Mouse (Mus musculus) MEL (cell line): ENCODE results near the gene Kat8. TPM values are rescaled to one million over a fixed set of nuclear protein-coding genes. Genes with fewer than 3 reads are reported as not detected.

Experiments used
- DNase-seq: peaks from one replicate; pipeline ENCODE4 v3.0.0; 2011; ENCODE audit warnings: low read depth, low spot score
- H3K27ac ChIP-seq: 2 replicates; pipeline ENCODE4 v1.5.1; 2012; ENCODE audit warnings: low read depth, mild to moderate bottlenecking, control low read depth, low read length, moderate library complexity; ENCODE audit not compliant: control insufficient read depth
- H3K27me3 ChIP-seq, 2 experiments: fragments of 150-350 bp in 1 of 2; sonication (generic) in 1 of 2; 2 replicates each; pipeline ENCODE4 v1.6.1; 2012; ENCODE audit warnings: low read length in 2 of 2, mild to moderate bottlenecking in 2 of 2, improper control_type of control experiment in 1 of 2, moderate library complexity in 1 of 2; ENCODE audit not compliant: insufficient read depth in 2 of 2, control insufficient read depth in 1 of 2
- H3K36me3 ChIP-seq, 2 experiments: 2 replicates each; pipeline ENCODE4 v1.6.1; 2012 to 2014; ENCODE audit warnings: low read length in 2 of 2, improper control_type of control experiment in 1 of 2, inconsistent platforms in 1 of 2, mild to moderate bottlenecking in 1 of 2; ENCODE audit not compliant: insufficient read depth in 2 of 2, control insufficient read depth in 1 of 2
- H3K4me1 ChIP-seq, 2 experiments: fragments of 150-350 bp in 1 of 2; sonication (generic) in 1 of 2; 2 replicates each; pipeline ENCODE4 v1.6.1; 2012; ENCODE audit warnings: low read length in 2 of 2, improper control_type of control experiment in 1 of 2, mild to moderate bottlenecking in 1 of 2; ENCODE audit not compliant: insufficient read depth in 2 of 2, control insufficient read depth in 1 of 2
- H3K4me3 ChIP-seq, 2 experiments: fragments of 150-350 bp in 1 of 2; sonication (generic) in 1 of 2; 2 replicates each; pipeline ENCODE4 v1.5.1; 2012; ENCODE audit warnings: low read depth in 2 of 2, low read length in 2 of 2, mild to moderate bottlenecking in 2 of 2, moderate library complexity in 2 of 2, control low read depth in 1 of 2, improper control_type of control experiment in 1 of 2; ENCODE audit not compliant: control insufficient read depth in 1 of 2, insufficient read depth in 1 of 2
- H3K79me2 ChIP-seq: 2 replicates; pipeline ENCODE4 v1.6.1; 2012; ENCODE audit warnings: mild to moderate bottlenecking, low read length, moderate library complexity; ENCODE audit not compliant: control insufficient read depth, poor library complexity, insufficient read depth
- H3K9ac ChIP-seq: 2 replicates; pipeline ENCODE4 v1.6.1; 2012; ENCODE audit warnings: low read depth, mild to moderate bottlenecking, control low read depth, low read length, moderate library complexity; ENCODE audit not compliant: control insufficient read depth, poor library complexity, severe bottlenecking
- H3K9me3 ChIP-seq: fragments of 150-350 bp; sonication (generic); replicated peaks from 2 replicates; pipeline ENCODE4 v1.6.1; 2012; ENCODE audit warnings: mild to moderate bottlenecking, low read length, improper control_type of control experiment, moderate library complexity; ENCODE audit not compliant: insufficient read depth
- BHLHE40 ChIP-seq: IDR thresholded peaks from 2 replicates; pipeline ENCODE4 v1.6.1; 2012; ENCODE audit warnings: low read depth, mild to moderate bottlenecking, inconsistent platforms, low read length, improper control_type of control experiment, borderline replicate concordance
- CHD1 ChIP-seq: IDR thresholded peaks from 2 replicates; pipeline ENCODE4 v1.6.1; 2012; ENCODE audit warnings: low read depth, mild to moderate bottlenecking, inconsistent platforms, low read length, improper control_type of control experiment
- CTCF ChIP-seq, 3 experiments: IDR thresholded peaks in 2 of 3; conservative IDR thresholded peaks in 1 of 3; 2 replicates each; pipeline ENCODE4 v1.5.1; 2011 to 2012; ENCODE audit warnings: low read length in 3 of 3, low read depth in 2 of 3, mild to moderate bottlenecking in 2 of 3, improper control_type of control experiment in 1 of 3, inconsistent platforms in 1 of 3, mixed read lengths in 1 of 3, moderate library complexity in 1 of 3; ENCODE audit not compliant: control insufficient read depth in 1 of 3, insufficient read depth in 1 of 3, poor library complexity in 1 of 3, severe bottlenecking in 1 of 3
- E2F4 ChIP-seq: IDR thresholded peaks from 2 replicates; pipeline ENCODE4 v1.6.1; 2011; ENCODE audit warnings: low read depth, low read length, improper control_type of control experiment, borderline replicate concordance
- ELF1 ChIP-seq: IDR thresholded peaks from 2 replicates; pipeline ENCODE4 v1.6.1; 2014; ENCODE audit warnings: low read depth, mild to moderate bottlenecking, inconsistent platforms, low read length, improper control_type of control experiment, moderate library complexity
- EP300 ChIP-seq, 2 experiments: IDR thresholded peaks; 2 replicates each; pipeline ENCODE4 v1.6.1; 2011; ENCODE audit warnings: improper control_type of control experiment in 2 of 2, low read length in 2 of 2, low read depth in 1 of 2, mild to moderate bottlenecking in 1 of 2
- ETS1 ChIP-seq: IDR thresholded peaks from 2 replicates; pipeline ENCODE4 v1.6.1; 2012; ENCODE audit warnings: low read depth, mild to moderate bottlenecking, inconsistent platforms, low read length, improper control_type of control experiment, moderate library complexity
- GABPA ChIP-seq: IDR thresholded peaks from 2 replicates; pipeline ENCODE4 v1.6.1; 2012; ENCODE audit warnings: low read depth, mild to moderate bottlenecking, inconsistent platforms, low read length, improper control_type of control experiment, moderate library complexity
- HCFC1 ChIP-seq: IDR thresholded peaks from 2 replicates; pipeline ENCODE4 v1.6.1; 2012; ENCODE audit warnings: low read depth, mild to moderate bottlenecking, inconsistent platforms, low read length, improper control_type of control experiment, moderate library complexity
- JUND ChIP-seq: IDR thresholded peaks from 2 replicates; pipeline ENCODE4 v1.6.1; 2011; ENCODE audit warnings: low read depth, mild to moderate bottlenecking, improper control_type of control experiment, low read length
- KAT2A ChIP-seq: conservative IDR thresholded peaks from 2 replicates; pipeline ENCODE4 v1.6.1; 2012; ENCODE audit warnings: low read depth, low read length, improper control_type of control experiment, inconsistent platforms
- MAFK ChIP-seq: IDR thresholded peaks from 2 replicates; pipeline ENCODE4 v1.6.1; 2011; ENCODE audit warnings: low read depth, mild to moderate bottlenecking, low read length, improper control_type of control experiment, borderline replicate concordance
- MAX ChIP-seq: IDR thresholded peaks from 2 replicates; pipeline ENCODE4 v1.6.1; 2011; ENCODE audit warnings: low read length, improper control_type of control experiment
- MAZ ChIP-seq: IDR thresholded peaks from 2 replicates; pipeline ENCODE4 v1.6.1; 2012; ENCODE audit warnings: low read depth, mild to moderate bottlenecking, inconsistent platforms, low read length, improper control_type of control experiment
- MEF2A ChIP-seq: IDR thresholded peaks from 2 replicates; pipeline ENCODE4 v1.6.1; 2014; ENCODE audit warnings: low read depth, mild to moderate bottlenecking, inconsistent platforms, low read length, improper control_type of control experiment; ENCODE audit not compliant: poor library complexity, insufficient replicate concordance, severe bottlenecking; ENCODE audit errors: extremely low read depth
- MYB ChIP-seq: IDR thresholded peaks from 2 replicates; pipeline ENCODE4 v1.6.1; 2011; ENCODE audit warnings: mild to moderate bottlenecking, low read depth, low read length, improper control_type of control experiment
- MYC ChIP-seq: IDR thresholded peaks from 2 replicates; pipeline ENCODE4 v1.6.1; 2011; ENCODE audit warnings: low read depth, mild to moderate bottlenecking, low read length, improper control_type of control experiment, moderate library complexity
- NELFE ChIP-seq: IDR thresholded peaks from 2 replicates; pipeline ENCODE4 v1.6.1; 2011; ENCODE audit warnings: low read depth, low read length, improper control_type of control experiment
- NRF1 ChIP-seq: IDR thresholded peaks from 2 replicates; pipeline ENCODE4 v1.6.1; 2014; ENCODE audit warnings: low read depth, mild to moderate bottlenecking, inconsistent platforms, low read length, improper control_type of control experiment, moderate library complexity; ENCODE audit not compliant: poor library complexity, insufficient read depth, severe bottlenecking
- POLR2A ChIP-seq, 2 experiments: IDR thresholded peaks; 2 replicates each; pipeline ENCODE4 v1.6.1; 2011 to 2012; ENCODE audit warnings: low read length in 2 of 2, mild to moderate bottlenecking in 2 of 2, control low read depth in 1 of 2, improper control_type of control experiment in 1 of 2, low read depth in 1 of 2, moderate library complexity in 1 of 2; ENCODE audit not compliant: control insufficient read depth in 1 of 2, insufficient read depth in 1 of 2, poor library complexity in 1 of 2
- POLR2AphosphoS2 ChIP-seq: IDR thresholded peaks from 2 replicates; pipeline ENCODE4 v1.6.1; 2011; ENCODE audit warnings: low read length, improper control_type of control experiment
- POLR2AphosphoS5 ChIP-seq: IDR thresholded peaks from 2 replicates; pipeline ENCODE4 v1.6.1; 2012; ENCODE audit warnings: low read depth, borderline replicate concordance, mild to moderate bottlenecking, inconsistent platforms, low read length, moderate library complexity, mixed read lengths
- RAD21 ChIP-seq: IDR thresholded peaks from 2 replicates; pipeline ENCODE4 v1.6.1; 2011; ENCODE audit warnings: mild to moderate bottlenecking, low read depth, low read length, improper control_type of control experiment
- SMC3 ChIP-seq: IDR thresholded peaks from 2 replicates; pipeline ENCODE4 v1.6.1; 2011; ENCODE audit warnings: low read depth, low read length, improper control_type of control experiment
- TBP ChIP-seq: IDR thresholded peaks from 2 replicates; pipeline ENCODE4 v1.8.0; 2011; ENCODE audit warnings: low read depth, low read length, improper control_type of control experiment
- TCF12 ChIP-seq: IDR thresholded peaks from 2 replicates; pipeline ENCODE4 v1.6.1; 2014; ENCODE audit warnings: low read depth, mild to moderate bottlenecking, inconsistent platforms, low read length, improper control_type of control experiment, moderate library complexity
- UBTF ChIP-seq: IDR thresholded peaks from 2 replicates; pipeline ENCODE4 v1.6.1; 2012; ENCODE audit warnings: low read depth, mild to moderate bottlenecking, inconsistent platforms, low read length, improper control_type of control experiment, moderate library complexity, borderline replicate concordance; ENCODE audit not compliant: insufficient read depth
- USF1 ChIP-seq: IDR thresholded peaks from 2 replicates; pipeline ENCODE4 v1.6.1; 2014; ENCODE audit warnings: low read depth, mild to moderate bottlenecking, inconsistent platforms, low read length, improper control_type of control experiment, moderate library complexity
- ZKSCAN1 ChIP-seq: IDR thresholded peaks from 2 replicates; pipeline ENCODE4 v1.6.1; 2012; ENCODE audit warnings: low read depth, mild to moderate bottlenecking, inconsistent platforms, low read length, improper control_type of control experiment, moderate library complexity
- ZMIZ1 ChIP-seq: IDR thresholded peaks from 2 replicates; pipeline ENCODE4 v1.6.1; 2012; ENCODE audit warnings: low read depth, mild to moderate bottlenecking, inconsistent platforms, low read length, improper control_type of control experiment, moderate library complexity
- polyA plus RNA-seq, 2 experiments: library from polyadenylated mRNA; stranded (reverse) in 1 of 2; unstranded in 1 of 2; fragments of >175 nt in 1 of 2; fragments of >200 nt in 1 of 2; gene quantifications; 2 replicates each; pipeline versions ENCODE4 v1.2.1 to v1.2.4; 2012; ENCODE audit warnings: low replicate concordance in 2 of 2, low read depth in 1 of 2; ENCODE audit not compliant: insufficient read length in 2 of 2, insufficient read depth in 1 of 2, missing spikeins in 1 of 2
- total RNA-seq: library from RNA; depleted of rRNA; stranded (reverse); fragments of 300-350 nt; gene quantifications from 2 replicates; pipeline ENCODE4 v1.2.3, GENCODE M21; 2012

Gene Kat8
- total and polyA plus RNA-seq, 3 experiments = 39.5 to 45.8 TPM; not detected in 1

- H3K27me3 ChIP-seq = no peaks in the 10 kb centered on the region
- peaks cover 18 to 31% of the 10 kb centered on the region in 2 experiments for H3K4me1 ChIP-seq
- H3K4me3 ChIP-seq = peak overlapping the region in 1 of 2 experiments; percentile 75; a peak in 1 of 4 replicates
- peak overlapping the region; percentile 76; the same call in 1 of the 2 replicates for H3K9ac ChIP-seq
- no peak for DNase-seq
- no peaks in the 10 kb centered on the region for H3K79me2 ChIP-seq
- no peak for TF ChIP-seq MAFK
- no peak for TF ChIP-seq BHLHE40
- TF ChIP-seq MYC = no peak
- no peak for TF ChIP-seq NRF1
- no peak for TF ChIP-seq GABPA
- TF ChIP-seq ETS1 = no peak
- peaks cover 0 to 15% of the 10 kb centered on the region in 2 experiments; a peak in 2 of 4 replicates for H3K36me3 ChIP-seq
- H3K27ac ChIP-seq = no peak overlapping the region
- H3K9me3 ChIP-seq = no peaks in the 10 kb centered on the region
Measured at GRCm38 (mm10) chr7:127894480-127894879, 17.8 kb upstream of the Kat8 start.

- peak; percentile 96 for DNase-seq
- peak within 1 kb of the TSS; percentile 30 for H3K27ac ChIP-seq
- no peaks in the 10 kb centered on the region for H3K9me3 ChIP-seq
- H3K27me3 ChIP-seq = no peaks in the 10 kb centered on the region
- H3K79me2 ChIP-seq = no peaks in the 10 kb centered on the region
- H3K36me3 ChIP-seq = peaks cover 0 to 22% of the 10 kb centered on the region in 2 experiments; a peak in 2 of 4 replicates
- peak within 1 kb of the TSS; percentile 76 for H3K9ac ChIP-seq
- peaks cover 23 to 41% of the 10 kb centered on the region in 2 experiments for H3K4me1 ChIP-seq
- H3K4me3 ChIP-seq = peak within 1 kb of the TSS; percentile 62 to 75
- TF ChIP-seq MYB (no peak), ELF1 (peak; percentile 87), ZKSCAN1 (no peak), USF1 (0 out of 2 replicates have a peak, but pooled peaks have one; percentile 33), POLR2AphosphoS2 (peak; percentile 78), HCFC1 (peak; percentile 98), E2F4 (no peak), RAD21 (no peak; the same call in none of the 2 replicates), EP300 (IDR thresholded peaks at IDR 0.05; ENCODE audit: low read depth in 1 of 2, low read length in 2 of 2) (no peak; a peak in 1 of 4 replicates), CHD1 (no peak), SMC3 (peak; percentile 32; the same call in 1 of the 2 replicates), MAZ (peak; percentile 55; the same call in 1 of the 2 replicates), TBP (peak; percentile 23; the same call in 1 of the 2 replicates), MYC (peak; percentile 64), UBTF (no peak), MEF2A (no peak), ETS1 (0 out of 2 replicates have a peak, but pooled peaks have one; percentile 34), ZMIZ1 (no peak), JUND (no peak), CTCF (IDR thresholded peaks at IDR 0.05 in 2 of 3, conservative IDR thresholded peaks at IDR 0.05 in 1 of 3; ENCODE audit: control insufficient read depth in 1 of 3, insufficient read depth in 1 of 3, low read depth in 2 of 3, low read length in 3 of 3, poor library complexity in 1 of 3, severe bottlenecking in 1 of 3) (peak in 1 of 3 experiments; percentile 26; a peak in 2 of 6 replicates), NELFE (peak; percentile 52; the same call in 1 of the 2 replicates), TCF12 (peak; percentile 54), GABPA (no peak), POLR2A (IDR thresholded peaks at IDR 0.05; ENCODE audit: control insufficient read depth in 1 of 2, insufficient read depth in 1 of 2, low read depth in 1 of 2, low read length in 2 of 2, poor library complexity in 1 of 2) (peak; percentile 59 to 72; a peak in 3 of 4 replicates), MAX (peak; percentile 91), KAT2A (peak; percentile 95), POLR2AphosphoS5 (no peak), BHLHE40 (peak; percentile 85)
Measured at GRCm38 (mm10) chr7:127895442-127895841, 16.9 kb upstream of the Kat8 start, which contains the start of the genes Gm21974 and Vkorc1. Gm21974 (minus strand) TSS chr7:127895454. Vkorc1 (minus strand) TSS chr7:127895617.
